Mouse (Mus musculus) inflammation-experienced regulatory T-cells, adult 6 months (primary cell): ENCODE measurements around the gene 4930590J08Rik. TPM values are rescaled to one million over a fixed set of nuclear protein-coding genes. Genes with fewer than 3 reads are reported as not detected.
A peak's percentile ranks its signal among the peaks of the same experiment; 100 is the strongest.
"Not testable (repeated sequence)": the region's sequence is repeated elsewhere in the genome, so short reads cannot be mapped to it uniquely, and the experiment has no call there.

Experiments
- ATAC-seq: one replicate; pipeline ENCODE4 v1.8.0; 2017
- polyA plus RNA-seq, 3 experiments: library from polyadenylated mRNA; unstranded; fragments of 100-300 nt; shearing (Covaris generic); gene quantifications; one replicate each; pipeline ENCODE4 v1.2.1; 2017

Gene 4930590J08Rik
- polyA plus RNA-seq = under 1 TPM; 0.40 to 0.59 (median 0.59) TPM

DNA sequence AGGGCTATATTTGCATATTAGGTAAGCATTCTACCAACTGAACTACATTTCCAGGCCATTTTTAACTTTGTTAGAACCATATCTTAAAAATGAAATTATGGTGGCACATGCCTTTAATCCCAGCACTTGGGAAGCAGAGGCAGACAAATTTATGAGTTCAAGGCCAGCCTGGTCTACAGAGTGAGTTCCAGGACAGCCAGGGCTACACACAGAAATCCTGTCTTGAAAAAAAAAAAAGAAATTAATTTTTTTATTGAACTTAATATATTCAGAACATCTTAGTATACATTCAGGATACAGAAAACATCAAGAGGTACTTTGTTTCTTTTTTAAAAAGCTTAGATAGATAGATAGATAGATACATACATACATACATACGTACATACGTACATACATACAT, at the start of gene 4930590J08Rik:
Gene 4930590J08Rik (plus strand): TSS at position 301 of the 400 bp plus-strand sequence.
- ATAC-seq = not testable (repeated sequence)

DNA sequence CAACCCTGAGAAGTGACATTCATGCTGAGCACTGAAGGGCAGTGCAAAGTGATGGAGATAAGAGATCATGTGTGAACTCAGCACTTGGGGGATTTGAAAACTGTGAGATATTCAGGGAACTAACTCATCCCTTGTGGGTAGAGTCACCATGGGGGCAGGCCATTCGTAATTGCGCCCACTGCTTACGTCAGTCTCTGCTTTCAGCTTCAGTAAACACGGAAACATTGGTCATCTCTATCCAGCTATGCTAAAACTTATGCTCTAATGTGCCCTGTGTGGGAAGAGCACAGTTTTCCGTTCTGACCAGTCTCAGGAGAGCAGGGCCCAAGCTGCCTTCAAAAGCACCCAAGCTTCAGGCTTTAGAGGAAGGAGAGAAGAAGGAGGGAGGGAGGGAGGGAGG, 44.3 kb upstream of the 4930590J08Rik start:
- no peak for ATAC-seq

DNA sequence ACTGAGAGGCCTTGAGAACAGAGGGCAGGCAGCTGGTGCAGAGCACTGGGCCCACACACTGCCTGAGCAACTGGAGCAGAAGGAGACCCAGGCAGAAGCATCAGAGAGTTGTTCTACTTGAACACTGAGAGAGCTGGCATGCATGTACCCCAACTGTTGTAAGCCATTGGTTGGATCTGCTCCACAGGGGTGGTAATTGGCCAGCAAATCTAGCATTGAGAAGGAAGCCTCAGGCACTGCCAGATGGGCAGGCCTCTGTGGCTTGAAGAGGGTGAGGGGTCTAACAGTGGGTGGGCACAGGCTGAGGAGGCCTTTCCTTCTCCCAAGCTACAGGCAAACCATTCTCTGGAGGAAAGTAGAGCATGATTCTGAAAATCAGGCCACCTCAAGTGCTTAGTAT, 39.8 kb upstream of the 4930590J08Rik start:
- no peak for ATAC-seq

DNA sequence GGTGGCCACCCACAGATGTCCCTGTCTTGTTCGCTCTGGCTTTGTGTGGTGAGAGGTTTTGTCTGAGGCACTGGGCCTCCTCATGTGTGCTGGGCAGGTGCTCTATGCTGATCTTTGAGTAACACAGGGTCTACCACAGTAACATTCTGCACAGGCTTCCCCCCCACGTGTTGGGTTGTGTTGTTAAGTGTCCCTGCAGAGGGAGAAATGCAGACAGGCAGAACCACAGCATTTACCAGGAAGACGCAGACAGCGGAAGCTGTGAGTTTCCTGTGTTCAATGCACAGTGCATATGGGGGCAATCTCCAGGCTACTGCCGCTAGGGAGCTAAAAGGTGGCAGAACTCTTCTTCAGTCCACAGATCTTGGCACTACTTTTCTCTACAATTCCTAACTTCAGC, 38.0 kb upstream of the 4930590J08Rik start:
- ATAC-seq = peak; percentile 50

DNA sequence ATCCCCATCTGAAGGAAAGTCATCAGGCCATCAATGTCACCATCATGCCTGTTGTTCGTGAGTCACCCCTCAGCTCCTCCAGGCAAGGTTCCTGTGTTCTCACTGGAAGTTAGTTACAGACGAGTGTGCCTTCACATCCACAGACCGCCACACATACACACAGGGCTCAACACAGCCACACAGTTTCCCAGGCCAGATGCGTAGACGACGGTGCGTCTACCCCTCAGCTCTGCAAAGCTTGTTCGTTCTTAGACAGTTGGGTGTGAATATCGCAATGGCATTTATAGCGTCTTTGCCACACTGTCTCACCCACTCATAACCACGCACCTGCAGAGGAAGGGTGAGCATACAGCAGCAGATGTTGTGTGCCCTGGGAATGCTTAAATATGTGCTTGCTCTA, 37.0 kb upstream of the 4930590J08Rik start:
- no peak for ATAC-seq

DNA sequence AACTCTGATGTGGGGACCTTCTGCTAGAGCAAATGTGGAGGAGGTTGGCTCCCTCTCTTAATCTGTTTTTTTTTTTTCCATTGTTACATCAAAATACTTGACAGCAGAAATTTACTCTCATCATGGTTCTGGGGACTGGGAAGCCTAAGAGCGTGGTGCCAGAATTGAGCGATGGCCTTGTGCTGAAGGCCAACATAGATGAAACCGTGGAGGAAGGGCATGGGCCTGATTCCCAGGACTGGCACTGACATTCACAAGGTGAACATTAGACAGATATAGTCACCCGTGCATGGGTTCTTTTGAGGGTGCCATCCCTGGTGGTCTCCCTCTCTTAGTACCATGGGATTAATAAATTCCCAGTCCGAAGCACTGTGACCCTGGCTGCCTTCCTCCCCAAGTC, 34.5 kb upstream of the 4930590J08Rik start:
- ATAC-seq = no peak

DNA sequence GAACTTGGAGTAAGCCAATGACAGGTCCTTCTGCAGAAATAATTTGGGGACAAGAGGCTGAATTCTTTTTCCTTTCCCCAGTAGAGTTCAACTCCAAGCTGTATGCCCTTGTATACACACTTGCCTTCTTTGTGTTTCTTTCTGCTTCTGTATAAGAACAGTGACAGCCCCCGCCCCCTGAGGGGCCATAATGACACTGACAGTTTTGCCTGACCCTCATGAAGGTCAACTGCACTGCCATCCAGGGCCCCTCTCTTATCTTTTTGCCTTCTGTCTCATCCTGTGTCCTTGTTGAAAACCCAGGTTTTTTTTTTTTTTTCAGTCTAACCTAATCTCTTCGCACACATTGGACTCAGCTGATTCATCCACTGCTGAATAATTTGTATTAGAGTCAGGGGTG, 29.8 kb upstream of the 4930590J08Rik start:
- ATAC-seq = no peak

DNA sequence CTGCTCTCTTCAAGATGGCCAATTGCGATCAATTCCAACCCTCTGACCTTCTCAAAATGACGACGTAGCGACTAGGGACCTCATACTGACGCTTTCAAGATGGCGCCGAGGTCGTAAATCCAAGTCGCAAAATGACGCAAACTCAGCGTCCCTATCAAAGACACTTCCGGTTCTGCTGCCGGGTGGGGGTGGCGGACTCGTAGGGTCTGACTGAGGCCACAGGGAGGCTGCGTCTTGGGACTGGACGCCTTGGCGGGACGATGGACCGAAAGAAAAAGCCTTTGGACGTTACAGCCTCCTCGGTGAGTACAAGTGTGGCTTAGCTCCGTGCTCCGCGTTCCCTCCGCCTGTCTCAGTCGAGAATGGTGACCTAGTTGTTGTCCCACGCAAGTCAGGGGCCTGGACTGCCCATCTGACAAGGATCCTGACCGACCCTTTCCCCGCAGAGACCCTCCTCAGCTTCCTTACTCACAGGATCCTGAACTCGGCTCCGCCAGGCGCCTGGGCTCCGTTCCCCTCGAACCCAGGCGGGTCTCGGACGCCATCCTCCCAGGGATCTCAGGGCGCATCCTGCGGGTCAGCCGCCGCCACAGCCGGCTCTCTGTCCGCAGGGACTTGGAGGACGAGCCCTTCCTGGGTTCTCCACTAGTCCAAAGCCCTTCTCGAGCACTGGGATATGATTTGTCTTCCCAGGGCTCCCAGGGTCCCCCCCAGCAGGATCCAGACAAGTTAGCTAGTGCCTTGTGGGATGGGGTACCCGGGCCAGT, 24.5 kb upstream of the 4930590J08Rik start, which contains the start of gene Ccdc174:
Gene Ccdc174 (plus strand): TSS at position 169 of the 767 bp plus-strand sequence.
- ATAC-seq = peak; percentile 97

DNA sequence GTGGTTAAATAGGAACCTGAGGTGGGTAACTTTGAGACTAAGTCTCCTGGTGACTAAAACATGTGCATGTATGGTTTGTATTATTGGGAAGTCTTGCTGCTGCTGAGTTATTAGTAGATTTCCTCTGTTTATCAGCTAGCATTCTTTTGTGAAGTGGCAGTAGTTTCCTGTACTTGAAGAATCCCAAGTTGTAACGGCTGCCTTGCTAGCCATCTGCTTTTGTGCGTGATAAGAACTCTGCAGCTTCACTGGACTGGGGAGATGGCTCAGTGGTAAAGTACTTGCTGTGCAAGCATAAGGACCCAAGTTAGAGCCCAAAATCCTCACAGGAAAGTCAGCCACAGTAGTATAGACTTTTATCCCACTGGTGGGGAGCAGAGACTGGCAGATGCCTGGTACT, 18.8 kb upstream of the 4930590J08Rik start:
- no peak for ATAC-seq

DNA sequence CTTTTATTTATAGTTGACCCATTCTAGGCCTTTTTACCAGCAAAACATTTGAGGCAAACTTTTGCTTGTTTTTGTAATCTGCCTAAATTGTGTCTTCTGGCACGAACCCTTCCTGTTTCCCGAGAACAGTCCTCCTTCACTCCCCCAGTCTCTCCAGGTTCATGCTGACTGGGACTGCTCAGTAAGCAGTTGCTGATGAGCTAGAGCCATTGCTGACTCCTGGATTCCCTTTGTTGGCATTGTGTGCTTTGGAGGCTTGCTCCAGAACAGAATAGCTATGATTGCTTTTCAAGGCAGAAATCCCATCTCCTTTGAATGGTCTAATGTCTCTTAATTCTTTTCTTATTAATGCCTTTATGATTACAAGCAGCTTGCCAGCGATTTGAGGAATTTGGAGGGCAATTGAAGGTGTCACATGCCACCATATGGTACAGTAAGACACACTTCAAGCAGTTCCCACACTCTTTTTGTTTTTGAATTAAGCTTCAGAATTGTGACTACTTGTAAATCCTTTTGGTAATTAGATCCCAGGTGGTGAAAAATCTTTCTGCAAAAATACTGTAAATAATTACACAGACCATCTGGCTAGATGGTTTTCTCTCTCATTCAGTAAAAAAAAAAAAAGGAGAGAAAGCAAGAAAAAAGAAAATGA, 13.2 kb upstream of the 4930590J08Rik start:
- no peak for ATAC-seq

DNA sequence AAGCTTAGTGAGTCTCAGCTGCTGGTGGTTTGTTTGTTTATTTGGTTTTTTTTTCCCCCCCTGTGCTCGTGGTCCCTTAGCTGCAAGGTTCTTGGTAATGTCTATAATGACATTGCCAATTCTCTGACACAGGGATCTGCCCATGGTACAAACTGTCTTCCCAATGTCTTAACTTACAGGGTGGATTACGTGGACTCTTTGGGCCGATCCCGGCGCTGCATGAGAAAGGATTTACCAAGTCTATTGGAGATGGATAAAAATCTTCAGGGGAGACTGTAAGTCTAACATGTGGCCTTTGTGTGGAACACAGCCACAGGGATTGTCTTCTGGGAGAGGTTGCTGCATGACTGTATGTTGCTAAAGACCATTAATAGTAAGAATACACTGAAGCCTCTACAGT, 12.0 kb upstream of the 4930590J08Rik start:
- no peak for ATAC-seq

DNA sequence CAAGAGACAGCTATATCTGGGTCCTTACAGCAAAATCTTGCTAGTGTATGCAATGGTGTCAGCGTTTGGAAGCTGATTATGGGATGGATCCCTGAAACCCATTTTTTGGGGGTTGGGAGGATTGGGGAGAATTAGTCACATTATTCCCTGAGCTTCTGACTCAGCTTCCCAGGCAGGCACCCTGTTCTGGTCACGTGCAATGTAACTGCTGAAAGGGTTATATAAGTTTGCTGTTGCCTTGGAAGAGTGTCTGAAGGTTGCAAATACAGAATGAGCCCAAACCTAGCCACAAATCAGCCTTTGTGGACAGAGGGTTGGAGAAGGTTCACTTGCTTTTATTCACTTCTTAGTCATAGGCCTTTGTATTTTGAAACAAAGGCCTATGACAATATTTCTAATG, 10.8 kb upstream of the 4930590J08Rik start:
- ATAC-seq = no peak

DNA sequence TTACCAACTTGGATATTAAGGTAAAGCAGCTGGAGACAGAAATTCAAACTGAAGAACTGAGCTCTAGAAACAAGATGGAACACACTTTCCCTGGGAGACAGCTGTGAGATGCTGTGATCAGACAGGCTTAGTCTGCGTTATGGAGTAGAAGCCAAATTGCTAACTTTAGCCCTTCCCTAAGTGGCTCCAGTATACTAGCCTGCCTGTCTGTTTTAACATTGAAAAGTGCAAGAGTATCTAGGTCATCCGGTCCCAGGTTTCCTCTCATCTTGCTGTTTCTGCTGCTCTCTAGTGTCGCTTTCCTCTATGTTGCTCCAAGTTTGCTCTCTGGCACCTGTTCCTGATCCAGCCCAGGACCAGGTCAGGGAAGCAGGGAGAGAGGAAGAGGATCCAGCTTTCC, 5.8 kb upstream of the 4930590J08Rik start:
- ATAC-seq = no peak

DNA sequence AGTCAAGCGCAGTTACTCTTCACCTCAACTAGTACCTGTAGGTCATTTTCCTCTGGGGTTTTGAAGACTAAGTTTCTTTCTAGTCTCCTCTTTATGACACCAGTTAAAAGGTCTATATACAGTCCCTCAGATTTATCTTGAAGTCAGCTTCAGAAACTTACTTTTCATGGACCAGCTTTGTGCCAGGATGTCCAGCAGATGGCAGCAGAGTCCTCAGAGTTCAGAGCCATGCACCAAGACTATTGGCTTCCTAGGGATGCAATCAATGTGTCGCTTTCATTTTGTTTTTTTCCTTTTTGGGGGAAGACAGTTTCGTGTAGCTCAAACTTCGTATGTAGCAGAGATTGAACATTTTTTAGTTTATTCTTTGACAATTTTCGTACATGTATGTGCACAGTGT, 1.1 kb upstream of the 4930590J08Rik start:
- ATAC-seq = peak; percentile 70

DNA sequence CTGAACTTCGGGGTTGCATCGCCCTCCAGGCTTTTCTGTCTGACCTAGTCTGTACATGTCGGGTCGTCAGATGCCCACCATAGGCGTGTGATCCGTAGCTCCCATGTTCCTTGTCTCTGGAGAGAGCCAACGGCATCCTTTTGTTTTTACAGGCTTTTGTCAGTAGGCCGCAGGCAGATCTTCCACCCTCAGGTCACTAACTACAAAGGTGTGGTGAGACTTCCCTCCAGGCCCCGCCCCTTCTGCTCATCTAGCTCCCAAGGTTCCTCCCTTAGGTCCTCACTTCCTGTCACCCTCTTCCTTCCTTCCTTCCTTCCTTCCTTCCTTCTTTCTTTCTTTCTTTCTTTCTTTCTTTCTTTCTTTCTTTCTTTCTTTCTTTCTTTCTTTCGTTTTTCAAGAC, 11.4 kb downstream of the 4930590J08Rik start:
- no peak for ATAC-seq

DNA sequence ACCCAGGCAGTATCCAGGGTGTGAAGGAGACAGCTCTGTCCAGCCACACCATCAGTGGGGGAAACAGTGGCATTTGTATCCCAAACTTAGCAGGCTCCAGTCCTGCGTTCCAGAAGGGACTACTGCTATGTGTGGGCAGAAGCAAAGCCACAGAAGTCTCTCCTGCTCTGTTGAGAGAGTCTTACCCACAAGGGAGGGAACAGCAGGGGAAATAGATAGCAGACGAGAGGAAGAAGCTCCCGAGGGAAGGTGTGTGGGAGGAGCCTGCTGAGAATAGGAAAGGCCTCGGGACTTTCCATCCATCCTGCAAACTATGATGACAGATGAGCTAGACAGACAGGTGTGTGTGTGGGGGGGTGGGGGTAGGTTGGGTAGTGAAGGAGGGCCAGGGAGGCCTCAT, 14.7 kb downstream of the 4930590J08Rik start:
- ATAC-seq = no peak

DNA sequence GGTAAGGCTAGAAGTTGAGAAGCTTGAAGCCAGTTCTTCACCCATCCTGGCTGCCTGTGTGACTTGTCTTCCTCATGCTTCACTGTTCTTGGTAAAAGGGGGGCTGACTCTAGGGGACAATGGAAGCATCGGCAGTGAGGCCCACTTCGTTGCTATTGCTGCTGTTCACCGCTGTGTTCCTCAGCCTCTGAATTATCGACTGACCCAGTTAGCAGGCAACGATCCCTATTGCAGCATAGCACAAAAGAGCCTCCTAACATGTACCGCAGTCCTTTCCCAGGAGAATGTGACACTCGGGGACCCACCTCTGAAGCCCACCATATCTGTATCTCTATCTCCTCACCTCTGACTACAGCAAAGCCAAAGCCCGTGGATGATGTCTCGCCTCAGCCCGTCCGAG, 15.1 kb downstream of the 4930590J08Rik start:
- no peak for ATAC-seq

DNA sequence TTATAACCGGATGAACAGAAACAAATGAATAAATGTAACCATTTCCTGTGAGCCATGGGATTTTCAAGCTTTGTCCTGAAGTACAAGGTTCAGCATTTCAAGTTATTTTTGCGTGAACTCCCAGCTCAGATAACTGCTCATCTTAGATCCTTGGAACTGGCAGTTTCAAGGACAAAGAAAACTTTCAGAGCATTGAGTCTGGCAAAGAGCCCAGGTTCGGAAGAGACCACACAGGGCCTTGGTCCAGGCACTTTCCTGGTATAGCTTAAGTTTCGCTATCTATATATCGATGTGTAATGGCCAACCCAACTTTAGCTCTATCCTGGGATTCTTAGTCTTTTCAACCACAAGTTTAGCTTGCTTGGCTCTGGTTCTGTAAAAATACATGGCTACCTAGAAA, 28.6 kb downstream of the 4930590J08Rik start:
- no peak for ATAC-seq

DNA sequence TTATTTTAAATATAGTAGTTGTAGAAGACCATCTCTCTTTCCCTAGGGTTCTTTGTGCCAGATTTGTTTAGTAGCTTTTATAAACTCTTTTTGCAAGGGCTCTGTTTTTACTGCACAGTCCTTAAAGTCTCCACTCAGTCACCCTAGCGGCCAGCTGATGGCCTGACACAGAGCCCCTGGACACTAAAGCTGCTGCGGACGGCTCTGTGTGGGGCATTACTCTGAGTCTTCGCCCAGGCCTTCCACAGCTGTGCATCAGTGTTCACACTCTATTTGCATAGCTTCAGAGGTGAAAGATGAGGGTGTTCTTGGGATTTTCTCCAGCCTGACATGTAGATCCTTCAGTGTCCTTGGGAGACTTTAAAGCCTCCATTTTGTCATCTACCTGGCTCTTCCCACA, 35.9 kb downstream of the 4930590J08Rik start:
- no peak for ATAC-seq

DNA sequence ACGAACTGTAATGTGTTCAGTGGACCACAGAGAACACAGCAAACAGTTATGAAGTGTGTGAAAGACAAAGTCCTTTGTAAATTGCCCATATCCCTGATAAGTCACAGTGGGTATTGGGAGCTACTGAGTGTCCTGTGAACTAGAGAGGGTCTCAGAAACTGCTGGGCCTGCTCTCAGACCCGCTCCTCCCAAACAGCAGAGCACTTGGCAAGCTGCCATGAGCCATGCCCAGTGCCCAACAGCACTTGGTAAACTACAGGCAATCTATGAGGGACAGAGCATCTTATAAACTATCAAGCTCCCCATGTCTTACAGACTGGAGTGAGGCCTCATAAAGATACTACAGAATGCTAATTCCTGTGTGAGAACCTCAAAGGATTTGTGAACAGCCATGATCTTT, 45.8 kb downstream of the 4930590J08Rik start:
- no peak for ATAC-seq

DNA sequence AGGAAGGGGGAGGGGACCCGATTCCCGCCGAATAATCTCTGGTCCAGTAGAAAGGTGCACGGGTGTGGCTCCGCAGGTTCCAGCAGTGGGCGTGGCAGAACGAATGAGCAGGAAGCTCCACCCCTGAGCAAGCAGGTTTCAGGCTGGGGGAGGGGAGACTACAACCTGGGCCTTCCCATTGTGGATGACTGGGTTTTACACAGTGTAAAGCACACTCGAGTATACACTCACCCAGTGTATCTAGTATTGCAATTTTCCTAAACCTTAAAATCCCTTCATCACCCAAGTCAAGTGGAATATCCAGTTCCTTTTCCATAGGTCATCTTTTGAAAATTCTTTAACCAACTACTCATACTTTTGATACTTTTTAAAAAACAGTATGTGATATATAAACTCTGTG, 55.4 kb downstream of the 4930590J08Rik start:
- not testable (repeated sequence) for ATAC-seq

DNA sequence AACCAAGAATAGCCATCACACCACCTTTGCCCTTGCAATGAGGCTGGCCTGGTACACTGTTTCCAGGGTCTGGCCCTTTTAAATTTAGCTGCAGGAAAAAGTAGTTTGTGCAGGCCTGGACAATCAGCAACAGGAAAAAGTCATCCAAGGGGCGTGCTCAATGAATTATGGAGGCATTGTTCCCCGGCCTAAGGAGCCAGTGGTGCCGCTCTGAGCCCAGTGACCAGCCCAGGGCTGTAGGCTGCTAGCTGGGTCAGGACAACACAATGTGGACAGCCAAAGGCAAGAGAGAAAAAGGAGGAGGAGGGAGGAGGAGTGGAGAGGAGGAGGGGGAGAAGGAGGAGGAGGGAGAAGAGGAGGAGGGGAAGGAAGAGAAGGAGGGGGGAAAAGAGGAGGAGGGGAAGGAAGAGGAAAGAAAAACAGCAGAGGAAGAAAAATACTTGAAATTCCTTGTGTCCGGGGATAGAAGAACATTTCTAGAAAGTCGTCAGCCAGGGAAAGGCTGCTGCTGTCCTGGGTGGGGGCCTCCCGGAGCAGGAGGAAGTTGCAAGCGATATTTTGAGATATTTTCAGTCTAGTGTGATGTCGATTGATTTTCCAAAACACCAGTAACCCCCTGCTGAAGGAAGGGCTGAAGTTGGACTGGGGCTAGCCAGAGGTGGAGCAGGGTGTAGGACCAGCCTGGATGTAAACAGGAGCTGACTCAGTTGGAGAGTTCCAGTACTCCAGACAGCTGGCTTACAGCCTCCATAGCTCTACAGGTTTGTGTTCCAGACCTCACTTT, 57.6 kb downstream of the 4930590J08Rik start:
- ATAC-seq = no peak

DNA sequence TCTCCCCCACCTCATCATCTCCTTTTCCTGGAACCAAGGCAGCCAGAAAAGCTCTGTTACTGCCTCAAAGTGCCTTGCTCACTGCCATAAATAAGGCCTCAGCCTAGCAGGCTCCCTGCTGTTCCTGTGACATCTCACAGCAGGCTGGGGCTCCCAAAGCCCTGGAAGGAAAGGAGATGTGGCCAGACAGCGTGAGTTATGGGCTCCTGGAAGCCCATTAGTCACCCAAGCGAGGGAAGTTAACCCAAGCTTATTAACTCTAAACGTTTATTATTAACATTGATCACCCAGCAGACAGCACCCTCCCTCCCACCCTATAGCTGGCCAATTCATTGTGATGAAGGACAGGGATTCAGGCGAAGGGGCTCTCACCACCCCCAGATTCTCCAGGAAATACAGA, 60.8 kb downstream of the 4930590J08Rik start:
- ATAC-seq = no peak
